Mouse (Mus musculus): ENCODE results near the gene Slc35a2.

- TF ChIP-seq CTCF (IDR thresholded peaks at IDR 0.05; ENCODE audit: insufficient read depth, low read depth, low read length): no peak
- no peak for TF ChIP-seq POLR2A (IDR thresholded peaks at IDR 0.05; ENCODE audit: insufficient read depth, low read depth, low read length)
Measured at GRCm38 (mm10) chrX:7928270-7928790, 44.5 kb downstream of the Slc35a2 start, which contains the start of gene Eras.

All from olfactory bulb, adult 2 months (tissue).